Mouse (Mus musculus): ENCODE results near the gene Zcchc13. TPM values are rescaled to one million over a fixed set of nuclear protein-coding genes. Genes with fewer than 3 reads are reported as not detected.

Zcchc13 gene
- total and polyA plus RNA-seq, 2 experiments from 2014 or later = not detected

- ATAC-seq = no peak
- Histone ChIP-seq H3K9ac (replicated peaks; ENCODE audit: low read length) (peak overlapping the region; percentile 63), H3K36me3 (ENCODE audit: insufficient read depth, low read length) (no peaks in the 10 kb centered on the region), H3K9me3 (ENCODE audit: low read length) (no peaks in the 10 kb centered on the region), H3K4me1 (ENCODE audit: insufficient read depth, low read length) (no peaks in the 10 kb centered on the region), H3K4me3 (ENCODE audit: low read length) (peak overlapping the region; percentile 46), H3K4me2 (ENCODE audit: low read depth, low read length) (peak overlapping the region; percentile 75), H3K27ac (peak overlapping the region; percentile 91), H3K27me3 (ENCODE audit: insufficient read depth, low read length) (no peaks in the 10 kb centered on the region)
- 5% methylated on average over 8 of the region's 8 CpGs for WGBS
- DNase-seq (ENCODE audit: low spot score) = no peak
- no peak for TF ChIP-seq CTCF (IDR thresholded peaks at IDR 0.05; ENCODE audit: low read depth)
These were observed 8.6 kb upstream of the Zcchc13 start for GRCm38 (mm10) chrX:103621799-103622198.

- Histone ChIP-seq H3K4me3 (ENCODE audit: low read length) (peak overlapping the region; percentile 46), H3K9ac (replicated peaks; ENCODE audit: low read length) (peak overlapping the region; percentile 63), H3K27ac (peak overlapping the region; percentile 91), H3K36me3 (ENCODE audit: insufficient read depth, low read length) (no peaks in the 10 kb centered on the region), H3K4me1 (ENCODE audit: insufficient read depth, low read length) (no peaks in the 10 kb centered on the region), H3K9me3 (ENCODE audit: low read length) (no peaks in the 10 kb centered on the region), H3K27me3 (ENCODE audit: insufficient read depth, low read length) (no peaks in the 10 kb centered on the region), H3K4me2 (ENCODE audit: low read depth, low read length) (peak overlapping the region; percentile 75)
- DNase-seq (ENCODE audit: low spot score) = peak; percentile 99
- peak; percentile 75 for TF ChIP-seq CTCF (IDR thresholded peaks at IDR 0.05; ENCODE audit: low read depth)
- under 1% methylated on average over 33 of the region's 33 CpGs for WGBS
- ATAC-seq = peak; percentile 98
These were observed 8.0 kb upstream of the Zcchc13 start for GRCm38 (mm10) chrX:103622260-103622934.

DNA sequence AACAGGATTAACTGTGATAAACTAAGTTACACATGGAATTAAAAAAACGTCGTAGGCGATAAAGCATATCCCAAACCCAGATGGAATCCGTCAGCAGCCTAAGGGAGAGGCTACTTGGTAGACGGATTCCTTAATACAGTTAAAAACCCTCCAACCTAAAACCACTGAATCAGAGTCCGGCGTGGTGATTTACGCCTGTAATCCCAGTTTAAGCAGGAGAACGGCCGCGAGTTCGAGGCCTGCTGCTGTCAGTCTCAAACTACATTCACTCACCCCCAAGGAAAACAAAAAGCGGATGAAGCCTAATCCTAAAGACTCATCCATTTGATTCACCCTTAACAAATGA is 7.5 kb upstream of the Zcchc13 start:
- Histone ChIP-seq H3K4me2 (ENCODE audit: low read depth, low read length) (peak overlapping the region; percentile 56), H3K4me3 (ENCODE audit: low read length) (peak overlapping the region; percentile 46), H3K36me3 (ENCODE audit: insufficient read depth, low read length) (no peaks in the 10 kb centered on the region), H3K4me1 (ENCODE audit: insufficient read depth, low read length) (no peaks in the 10 kb centered on the region), H3K27ac (peak overlapping the region; percentile 56; the same call in 1 of the 2 replicates), H3K27me3 (ENCODE audit: insufficient read depth, low read length) (no peaks in the 10 kb centered on the region), H3K9ac (replicated peaks; ENCODE audit: low read length) (peak overlapping the region; percentile 58), H3K9me3 (ENCODE audit: low read length) (no peaks in the 10 kb centered on the region)
- no peak for ATAC-seq
- TF ChIP-seq CTCF (IDR thresholded peaks at IDR 0.05; ENCODE audit: low read depth) = no peak
- WGBS = 6% methylated on average over 13 of the region's 13 CpGs
- DNase-seq (ENCODE audit: low spot score) = peak; percentile 22

DNA sequence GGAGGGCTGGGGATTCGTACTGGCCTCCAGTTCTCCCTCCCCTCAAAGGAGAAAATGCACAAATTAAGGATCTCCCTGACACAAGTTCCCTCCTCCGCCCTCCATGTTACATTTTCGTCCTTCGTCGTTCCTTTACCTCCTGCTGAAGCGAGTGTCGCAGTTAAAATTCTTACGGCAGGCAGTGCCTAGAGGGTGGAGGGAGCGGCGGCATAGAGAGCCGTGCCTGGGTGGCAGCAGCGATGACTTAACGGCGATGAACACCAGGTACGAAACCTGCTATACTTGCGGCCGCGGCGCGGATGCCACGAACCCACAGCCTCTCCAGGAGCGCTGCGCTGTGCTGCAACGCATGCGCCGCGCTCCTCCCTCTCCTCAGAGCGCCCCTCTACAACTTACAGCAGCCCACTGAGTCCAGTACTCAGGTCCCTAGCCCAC is 7.0 kb upstream of the Zcchc13 start:
- WGBS = under 1% methylated on average over 28 of the region's 28 CpGs
- DNase-seq (ENCODE audit: low spot score) = peak; percentile 61
- no peaks in the 10 kb centered on the region for H3K36me3 ChIP-seq (ENCODE audit: insufficient read depth, low read length)
- H3K27me3 ChIP-seq (ENCODE audit: insufficient read depth, low read length) = no peaks in the 10 kb centered on the region
- H3K9me3 ChIP-seq (ENCODE audit: low read length) = no peaks in the 10 kb centered on the region
- peak overlapping the region; percentile 56 for H3K4me2 ChIP-seq (ENCODE audit: low read depth, low read length)
- H3K4me3 ChIP-seq (ENCODE audit: low read length) = peak overlapping the region; percentile 46
- no peaks in the 10 kb centered on the region for H3K4me1 ChIP-seq (ENCODE audit: insufficient read depth, low read length)
- H3K9ac ChIP-seq (replicated peaks; ENCODE audit: low read length) = peak overlapping the region; percentile 58
- peak; percentile 24; the same call in 1 of the 2 replicates for ATAC-seq
- no peak for TF ChIP-seq CTCF (IDR thresholded peaks at IDR 0.05; ENCODE audit: low read depth)
- peak overlapping the region; percentile 56; the same call in 1 of the 2 replicates for H3K27ac ChIP-seq

DNA sequence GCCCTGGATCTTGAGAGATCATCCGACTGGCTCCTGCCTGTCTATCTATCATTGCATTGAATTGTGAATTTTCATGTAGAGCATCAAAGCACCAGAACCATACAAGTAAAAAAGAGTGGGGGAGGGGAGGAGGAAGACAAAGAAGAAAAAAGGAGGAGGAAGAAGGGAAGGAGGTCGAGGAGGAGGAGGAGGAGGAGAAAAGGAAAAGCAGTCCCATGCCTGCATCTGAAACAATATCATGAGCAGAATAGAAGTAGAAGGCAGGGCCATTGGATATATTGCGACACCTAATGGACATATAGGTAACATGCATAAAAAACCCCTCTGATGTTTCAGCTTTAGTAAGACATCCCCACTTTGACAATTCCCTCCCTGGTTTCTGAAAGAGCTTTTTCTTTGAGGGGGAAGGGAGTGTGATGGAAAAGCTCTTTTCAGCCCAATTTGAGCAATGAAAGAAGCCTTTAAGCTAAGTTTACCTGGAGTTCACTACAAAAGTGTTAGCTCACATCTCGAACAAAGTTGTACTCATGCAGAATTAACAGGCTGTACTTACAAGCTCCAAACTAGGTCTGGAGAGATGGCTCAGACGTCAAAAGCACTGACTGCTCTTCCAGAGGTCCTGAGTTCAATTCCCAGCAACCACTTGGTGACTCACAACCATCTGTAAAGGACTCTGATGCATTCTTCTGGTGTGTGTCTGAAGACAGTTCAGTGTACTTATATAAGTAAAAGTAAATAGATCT is 5.8 kb upstream of the Zcchc13 start:
- no peaks in the 10 kb centered on the region for H3K27me3 ChIP-seq (ENCODE audit: insufficient read depth, low read length)
- ATAC-seq (no peak), DNase-seq (ENCODE audit: low spot score) (peak; percentile 54)
- peak; percentile 73 for TF ChIP-seq CTCF (IDR thresholded peaks at IDR 0.05; ENCODE audit: low read depth)
- WGBS = 26% methylated on average over 5 of the region's 5 CpGs
- no peaks in the 10 kb centered on the region for H3K9me3 ChIP-seq (ENCODE audit: low read length)
- H3K27ac ChIP-seq = no peak overlapping the region
- H3K9ac ChIP-seq (replicated peaks; ENCODE audit: low read length) = no peak overlapping the region
- H3K4me1 ChIP-seq (ENCODE audit: insufficient read depth, low read length) = no peaks in the 10 kb centered on the region
- H3K4me3 ChIP-seq (ENCODE audit: low read length) = no peak overlapping the region
- no peak overlapping the region for H3K4me2 ChIP-seq (ENCODE audit: low read depth, low read length)
- no peaks in the 10 kb centered on the region for H3K36me3 ChIP-seq (ENCODE audit: insufficient read depth, low read length)

DNA sequence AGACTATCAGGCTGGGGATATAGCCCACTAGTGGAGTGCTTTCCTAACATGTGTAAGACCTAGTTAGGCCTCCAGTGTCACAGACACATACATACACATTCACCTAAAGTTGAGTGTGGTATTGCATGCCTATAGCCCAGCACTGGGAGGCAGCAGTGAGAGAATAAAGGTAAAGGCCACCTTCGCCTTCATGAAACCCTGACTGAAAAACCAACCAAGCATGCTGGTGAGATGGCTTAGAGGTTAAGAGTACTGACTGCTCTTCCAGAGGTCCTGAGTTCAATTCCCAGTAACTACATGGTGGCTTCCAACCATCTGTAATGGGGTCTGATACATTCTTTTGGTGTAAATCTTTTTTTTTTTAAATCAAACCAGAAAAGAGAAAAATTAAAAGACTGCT is 1.5 kb upstream of the Zcchc13 start:
- no peaks in the 10 kb centered on the region for H3K36me3 ChIP-seq (ENCODE audit: insufficient read depth, low read length)
- H3K27ac ChIP-seq = no peak overlapping the region
- H3K4me1 ChIP-seq (ENCODE audit: insufficient read depth, low read length) = no peaks in the 10 kb centered on the region
- H3K9me3 ChIP-seq (ENCODE audit: low read length) = no peaks in the 10 kb centered on the region
- DNase-seq (ENCODE audit: low spot score) (no peak), ATAC-seq (no peak)
- 63% methylated on average over 1 of the region's 1 CpGs for WGBS
- no peak for TF ChIP-seq CTCF (IDR thresholded peaks at IDR 0.05; ENCODE audit: low read depth)
- no peak overlapping the region for H3K4me3 ChIP-seq (ENCODE audit: low read length)
- no peak overlapping the region for H3K9ac ChIP-seq (replicated peaks; ENCODE audit: low read length)
- no peaks in the 10 kb centered on the region for H3K27me3 ChIP-seq (ENCODE audit: insufficient read depth, low read length)
- no peak overlapping the region for H3K4me2 ChIP-seq (ENCODE audit: low read depth, low read length)

DNA sequence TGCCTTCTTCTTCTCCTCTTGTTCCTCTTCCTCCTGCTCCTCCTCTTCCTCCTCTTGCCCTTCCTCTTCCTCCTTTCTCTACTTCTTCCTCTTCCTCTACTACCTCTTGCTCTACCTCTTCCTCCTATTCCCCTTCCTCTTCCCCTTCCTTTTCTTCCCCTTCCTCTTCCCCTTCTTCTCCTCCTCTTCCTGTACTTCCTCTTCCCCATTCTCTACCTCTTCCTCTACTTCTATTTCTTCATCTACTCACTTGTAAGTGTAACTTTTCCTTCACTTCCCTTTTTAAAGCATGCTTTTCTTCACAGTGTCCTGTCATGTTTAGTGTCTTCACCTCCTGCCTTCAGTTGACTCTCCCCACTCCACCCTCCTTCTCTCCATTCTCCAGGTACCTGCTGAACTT is 3.5 kb downstream of the Zcchc13 start:
- DNase-seq (ENCODE audit: low spot score) = no peak

More for the DNA sequence above, 3.5 kb downstream of the Zcchc13 start:
- Histone ChIP-seq H3K4me1 (ENCODE audit: insufficient read depth, low read length) (no peaks in the 10 kb centered on the region), H3K9me3 (ENCODE audit: low read length) (no peaks in the 10 kb centered on the region), H3K9ac (replicated peaks; ENCODE audit: low read length) (no peak overlapping the region), H3K27me3 (ENCODE audit: insufficient read depth, low read length) (no peaks in the 10 kb centered on the region), H3K4me2 (ENCODE audit: low read depth, low read length) (no peak overlapping the region), H3K4me3 (ENCODE audit: low read length) (no peak overlapping the region), H3K27ac (no peak overlapping the region), H3K36me3 (ENCODE audit: insufficient read depth, low read length) (no peaks in the 10 kb centered on the region)
- no peak for TF ChIP-seq CTCF (IDR thresholded peaks at IDR 0.05; ENCODE audit: low read depth)
- ATAC-seq = no peak

Measured in hindbrain, postnatal 0 days (tissue).